Mouse (Mus musculus) small intestine, adult 2 months (tissue): ENCODE results near the gene H2-Q7.
"Not testable (repeated sequence)": the region's sequence is repeated elsewhere in the genome, so short reads cannot be mapped to it uniquely, and the experiment has no call there.

Experiments used
- CTCF ChIP-seq: fragments of 200-500 bp; IDR thresholded peaks from 2 replicates; pipeline ENCODE4 v1.5.1; 2012; ENCODE audit warnings: low read depth, mild to moderate bottlenecking, control low read depth, inconsistent platforms, low read length, moderate library complexity, mixed read lengths; ENCODE audit not compliant: insufficient replicate concordance, insufficient read length; ENCODE audit errors: extremely low read depth
- POLR2A ChIP-seq: fragments of 200-500 bp; IDR thresholded peaks from 2 replicates; pipeline ENCODE4 v1.6.1; 2012; ENCODE audit warnings: low read depth, mild to moderate bottlenecking, control low read depth, inconsistent platforms, low read length, moderate library complexity

GRCm38 (mm10) chr17:35425474-35425873, 13.5 kb upstream of the H2-Q7 start:
- not testable (repeated sequence) for TF ChIP-seq POLR2A, CTCF
